Mouse (Mus musculus) lung, postnatal 36 days (tissue): ENCODE results near the gene Etl4.

Source experiments
- DNase-seq: peaks from one replicate; pipeline ENCODE4 v3.0.0; 2022; ENCODE audit warnings: mixed read lengths

Etl4 gene

DNA sequence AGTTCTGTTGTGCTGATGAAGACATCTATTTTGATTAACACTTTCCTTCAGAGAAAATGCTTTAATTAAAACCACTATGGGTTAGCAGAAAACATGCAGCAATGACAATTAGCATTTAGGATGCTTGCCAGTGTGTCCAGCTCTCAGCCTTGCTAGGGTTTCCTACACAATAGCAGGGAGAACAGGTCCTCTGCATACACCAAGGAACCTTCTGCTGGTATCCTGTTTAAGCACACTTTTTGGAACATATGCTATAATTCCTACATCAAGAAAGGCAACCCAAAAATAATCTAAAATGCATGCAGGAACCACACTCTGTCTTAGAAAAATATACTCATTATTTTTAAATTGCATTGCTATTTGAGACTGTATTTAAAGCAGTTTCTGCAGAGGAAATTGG is 673.5 kb downstream of the Etl4 start:
- DNase-seq, result no peak

GRCm38 (mm10) chr2:20583562-20584153 is 674.1 kb downstream of the Etl4 start:
- no peak for DNase-seq

DNA sequence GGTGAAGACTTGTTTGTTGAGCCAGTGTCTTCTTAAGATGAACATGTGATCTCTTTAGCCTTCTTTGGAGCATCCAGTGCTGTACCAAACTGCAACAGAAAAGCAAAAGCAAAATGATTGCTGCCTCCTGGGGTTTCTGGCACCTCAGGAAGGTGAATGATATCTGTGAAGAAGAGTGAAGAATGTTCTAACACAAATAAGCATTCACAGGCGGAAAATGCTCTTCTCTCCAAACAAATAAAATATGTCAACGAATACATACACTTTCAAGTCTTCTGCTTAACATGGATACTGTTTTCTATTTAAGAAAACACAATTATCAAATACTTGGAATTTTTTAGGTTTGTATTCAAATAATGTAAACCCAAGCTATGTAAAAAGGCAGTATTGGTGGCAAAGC is 678.3 kb downstream of the Etl4 start:
- DNase-seq, result no peak

DNA sequence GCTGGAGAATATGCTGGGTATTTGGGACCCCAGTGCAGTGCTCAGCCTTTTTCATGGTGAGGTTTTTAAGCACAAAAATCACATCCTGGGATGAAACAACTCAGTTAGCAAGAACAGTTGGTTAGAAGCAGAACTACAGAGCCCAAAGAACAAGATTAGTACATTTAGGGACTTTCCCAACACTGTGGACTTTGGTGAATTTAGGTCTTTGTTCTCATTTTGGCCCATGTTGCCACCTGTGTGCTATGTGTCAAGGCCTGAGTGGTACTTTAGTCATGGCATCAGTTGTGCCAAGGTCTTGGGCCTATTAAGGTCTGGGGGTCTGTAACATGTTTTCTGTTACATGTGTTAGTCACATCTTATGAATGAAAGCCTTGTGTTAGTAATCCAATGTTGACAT is 679.1 kb downstream of the Etl4 start:
- no peak for DNase-seq

- DNase-seq, result no peak
Observed at GRCm38 (mm10) chr2:20594129-20594528, 684.5 kb downstream of the Etl4 start.

GRCm38 (mm10) chr2:20595000-20595399 is 685.4 kb downstream of the Etl4 start:
- no peak for DNase-seq

- no peak for DNase-seq
Observed at GRCm38 (mm10) chr2:20596558-20596957, 687.0 kb downstream of the Etl4 start.

- DNase-seq, result no peak
Observed at GRCm38 (mm10) chr2:20597193-20597592, 687.6 kb downstream of the Etl4 start.

- DNase-seq, result no peak
Observed at GRCm38 (mm10) chr2:20602656-20603055, 693.1 kb downstream of the Etl4 start.

DNA sequence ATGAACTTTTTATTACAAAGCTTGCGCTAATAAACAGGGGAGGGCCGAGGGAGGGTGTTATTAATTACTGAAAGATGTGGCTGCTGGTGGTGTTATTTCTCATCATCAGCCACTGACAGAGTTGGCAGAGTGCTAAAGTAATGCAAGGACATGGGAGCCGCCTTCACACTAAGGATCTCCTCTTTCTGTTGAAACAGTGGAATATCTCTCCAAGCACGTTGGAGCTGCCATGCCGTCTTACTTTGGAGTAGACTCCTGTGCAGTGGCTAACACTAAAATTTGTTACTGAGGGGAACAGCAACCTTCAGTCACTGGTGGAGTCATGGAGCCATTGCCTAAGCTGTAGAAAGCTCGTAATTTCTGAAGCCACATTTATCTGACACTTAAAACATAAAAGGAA is 694.0 kb downstream of the Etl4 start:
- DNase-seq, result no peak

GRCm38 (mm10) chr2:20603991-20604390 is 694.4 kb downstream of the Etl4 start:
- DNase-seq, result no peak

GRCm38 (mm10) chr2:20609203-20609602 is 699.6 kb downstream of the Etl4 start:
- no peak for DNase-seq

- DNase-seq, result peak; percentile 81
Observed at GRCm38 (mm10) chr2:20615948-20616347, 706.4 kb downstream of the Etl4 start.

DNA sequence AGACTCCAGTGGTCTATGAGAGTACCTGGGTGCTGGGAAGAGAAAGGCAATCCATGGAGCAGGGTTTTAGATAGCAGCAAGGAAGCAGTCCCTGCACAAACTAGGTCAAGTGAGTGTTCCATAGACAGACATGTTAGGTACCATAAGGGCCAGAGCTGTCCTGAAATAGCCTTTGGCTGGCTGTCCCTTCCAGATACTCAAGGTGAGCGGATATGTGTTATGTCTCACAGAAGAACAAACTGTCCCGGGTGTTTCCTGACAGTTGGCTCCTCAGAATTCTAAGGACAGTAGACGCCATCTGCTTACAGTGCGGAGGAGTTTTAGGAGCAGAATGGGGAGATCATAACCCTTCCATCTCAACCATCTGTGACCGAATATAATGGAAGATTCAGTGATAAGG is 708.8 kb downstream of the Etl4 start:
- no peak for DNase-seq

DNA sequence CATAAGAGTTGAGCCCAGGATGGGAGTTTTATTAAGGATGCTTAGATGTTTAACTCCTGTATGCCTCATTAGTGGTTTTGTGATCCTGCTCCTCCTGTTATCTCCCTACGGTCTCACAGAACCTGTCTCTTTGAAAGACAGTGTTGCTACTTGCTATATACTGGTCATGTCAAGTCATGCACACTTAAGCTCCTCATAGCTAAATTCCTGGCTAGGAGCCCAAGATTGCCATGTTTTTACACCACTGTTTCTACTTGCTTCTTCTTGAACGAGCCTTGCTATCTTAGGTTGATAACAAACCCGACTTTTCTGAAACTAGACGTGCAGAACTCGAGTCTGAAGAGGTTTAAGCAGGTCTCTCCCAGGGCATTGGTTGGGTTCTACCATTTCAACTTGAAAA is 710.3 kb downstream of the Etl4 start:
- peak; percentile 12 for DNase-seq

DNA sequence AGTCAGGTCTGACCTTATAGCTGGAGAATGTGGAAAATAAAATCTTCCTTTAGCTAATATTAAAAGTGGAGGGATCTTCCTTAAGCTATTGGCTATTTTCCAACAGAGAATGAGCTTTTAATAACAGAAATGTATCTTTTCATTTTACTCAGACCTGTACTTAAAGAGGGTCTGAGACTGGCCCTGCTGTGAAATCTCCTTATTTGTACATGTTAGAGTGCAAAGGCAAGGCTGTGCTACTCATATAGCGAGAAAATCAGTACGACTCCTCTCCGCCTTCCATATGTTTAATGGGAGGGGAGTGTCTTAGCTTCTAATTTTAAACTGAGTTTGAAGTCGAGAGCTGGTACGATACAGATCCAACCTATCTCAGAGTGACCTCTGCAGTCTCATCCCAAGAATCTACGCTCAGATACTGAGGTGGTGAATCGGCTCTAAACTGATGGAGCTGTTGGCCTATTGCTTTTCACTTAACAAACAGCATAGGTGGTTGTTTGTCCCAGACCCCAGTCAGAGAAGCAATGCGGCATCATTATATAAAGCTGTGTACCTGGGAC is 719.7 kb downstream of the Etl4 start:
- DNase-seq, result no peak

DNA sequence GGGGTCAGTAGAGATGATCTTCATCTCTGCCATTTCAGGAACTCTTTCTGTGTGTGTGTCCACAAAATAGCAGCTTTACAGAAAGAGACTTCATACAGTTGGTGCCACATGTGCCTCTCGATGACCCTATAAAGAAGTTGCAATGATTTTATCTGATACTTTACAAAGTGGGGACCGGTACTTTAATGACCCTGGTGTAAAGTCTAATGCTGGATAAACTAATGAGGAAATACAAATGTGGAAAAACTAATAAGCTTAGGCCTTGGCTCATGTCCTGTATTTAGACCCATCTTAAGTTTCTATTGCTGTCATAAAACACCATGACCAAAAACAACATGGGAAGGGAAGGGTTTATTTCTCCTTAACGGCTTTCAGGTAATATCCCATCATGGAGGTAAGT is 729.0 kb downstream of the Etl4 start:
- DNase-seq, result no peak

DNA sequence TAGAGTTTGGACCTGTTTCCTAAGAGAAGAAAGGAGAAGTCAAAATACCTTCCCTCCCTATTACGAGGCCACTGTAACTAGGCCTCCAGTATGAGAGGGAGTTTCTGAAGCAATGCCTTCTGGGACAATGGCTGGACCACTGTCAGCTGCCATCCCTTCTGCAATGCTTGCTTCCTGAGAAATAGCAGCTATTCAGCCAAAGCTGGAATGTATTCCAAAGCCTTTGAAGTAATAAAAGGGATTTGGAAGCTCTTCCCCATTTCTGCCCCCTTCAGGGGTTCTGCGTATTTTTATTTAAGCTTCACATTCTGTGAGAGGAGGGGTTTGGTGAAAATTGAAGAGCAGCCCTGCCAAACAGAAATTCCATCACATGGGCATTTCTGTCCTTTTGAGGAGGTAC is 730.1 kb downstream of the Etl4 start:
- no peak for DNase-seq

GRCm38 (mm10) chr2:20642818-20643217 is 733.2 kb downstream of the Etl4 start:
- no peak for DNase-seq

GRCm38 (mm10) chr2:20649817-20650216 is 740.2 kb downstream of the Etl4 start:
- DNase-seq, result peak; percentile 87

GRCm38 (mm10) chr2:20653116-20653515 is 743.5 kb downstream of the Etl4 start:
- no peak for DNase-seq

DNA sequence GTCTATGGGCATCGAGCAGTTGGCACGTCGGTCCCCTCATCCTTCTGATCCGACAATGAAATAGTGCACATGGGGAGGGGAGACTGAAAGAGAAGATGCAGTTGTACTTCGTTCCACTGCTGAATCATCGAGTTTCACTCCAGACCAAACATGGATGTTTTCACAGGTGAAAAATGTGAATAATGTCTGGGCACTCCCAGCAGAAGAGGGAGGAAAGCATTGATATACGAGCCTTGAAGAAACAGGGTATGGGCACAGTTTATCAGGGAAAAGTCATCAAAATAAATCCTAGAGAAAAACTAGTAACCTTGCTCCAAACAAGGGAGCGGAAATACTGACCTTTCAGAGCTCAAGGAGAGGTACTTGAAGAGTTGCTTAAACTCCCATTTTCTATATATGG is 744.5 kb downstream of the Etl4 start:
- DNase-seq, result no peak

GRCm38 (mm10) chr2:20654598-20655340 is 745.2 kb downstream of the Etl4 start:
- DNase-seq, result no peak

DNA sequence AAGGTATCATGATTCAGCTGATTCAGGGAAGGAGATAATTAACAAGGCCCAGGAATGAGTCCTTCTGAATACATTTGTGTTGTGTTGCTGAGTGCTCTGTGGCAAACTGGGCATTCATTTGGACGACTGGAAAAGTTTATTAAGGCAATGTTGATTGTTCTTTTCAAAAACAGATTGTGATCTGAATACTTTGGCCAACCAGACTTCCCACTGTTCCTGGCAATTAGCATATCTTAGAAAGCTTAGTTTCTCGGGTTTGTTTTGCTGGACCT is 745.7 kb downstream of the Etl4 start:
- no peak for DNase-seq

DNA sequence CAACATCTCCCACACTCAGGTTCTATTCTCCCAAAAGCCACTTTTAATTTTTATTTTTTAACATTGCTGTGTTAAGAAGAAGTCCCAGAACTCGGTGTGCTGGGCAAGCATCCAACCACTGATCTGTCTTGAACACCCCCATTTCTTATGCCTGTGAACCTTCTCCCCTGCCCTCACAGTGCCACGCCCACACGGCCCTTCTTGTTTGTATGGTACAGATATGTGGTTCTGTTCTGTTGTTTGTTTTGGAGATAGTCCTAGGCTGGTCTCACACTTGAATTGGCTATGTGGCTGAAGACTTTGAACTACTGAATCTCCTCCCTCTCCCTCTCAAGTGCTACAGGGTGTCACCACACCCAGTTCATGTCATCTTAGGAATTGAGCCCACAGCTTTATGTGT is 748.3 kb downstream of the Etl4 start:
- no peak for DNase-seq
